19 mouse cellular contexts compared by ENCODE assay signal in genomic region chr2:72984806-72985205, GRCm38 (mm10). TPM values are rescaled to one million over a fixed set of nuclear protein-coding genes. Genes with fewer than 3 reads are reported as not detected.
"Had no signal": no experiment of that assay in that cellular context is flagged by ENCODE, and none has a peak within 500 bp of the region (broad histone marks: within the 10 kb centered on the region; RNA-seq: fewer than 3 reads in every experiment).

No protein-coding gene starts in this region.

- H3K27me3 ChIP-seq: kidney, embryonic 15.5 days; lung, embryonic 15.5 days; midbrain, embryonic 13.5 days had no signal

- H3K9ac ChIP-seq: kidney, embryonic 15.5 days; lung, embryonic 15.5 days; midbrain, embryonic 13.5 days had no signal

- H3K4me2 ChIP-seq: kidney, embryonic 15.5 days; liver, embryonic 11.5 days; lung, embryonic 15.5 days; midbrain, embryonic 13.5 days had no signal

- H3K4me3 ChIP-seq: kidney, embryonic 15.5 days; left cerebral cortex, adult 2 months; lung, embryonic 15.5 days; midbrain, embryonic 13.5 days had no signal

- H3K9me3 ChIP-seq: lung, embryonic 15.5 days had no signal

- H3K27ac ChIP-seq: kidney, embryonic 15.5 days; left cerebral cortex, adult 2 months; lung, embryonic 15.5 days; midbrain, embryonic 13.5 days; stomach, postnatal 0 days had no signal

- ATAC-seq: midbrain, embryonic 13.5 days had no signal

- DNase-seq: kidney, adult 2 months; kidney, postnatal 14 days; lung, postnatal 14 days; right cerebral cortex, adult 18-20 months; right cerebral cortex, postnatal 25 days; thymus, adult 18-20 months; thymus, postnatal 14 days had no signal

- H3K36me3 ChIP-seq: midbrain, embryonic 13.5 days had no signal

RNA-seq across cellular contexts. Expression of gene Gm11084, which starts 1.7 kb away (rescaled TPM):
- total RNA-seq: layer of hippocampus, postnatal 25 days; left cerebral cortex, adult 2 months; left cerebral cortex, postnatal 14 days; midbrain, postnatal 0 days had no signal
- polyA plus RNA-seq: kidney, adult 2 months; kidney, embryonic 15.5 days; limb, embryonic 11.5 days; liver, embryonic 11.5 days; liver, embryonic 16.5 days; lung, embryonic 15.5 days; midbrain, embryonic 13.5 days; midbrain, postnatal 0 days; neural tube, embryonic 14.5 days; stomach, postnatal 0 days had no signal
